16 mouse cellular contexts compared by ENCODE assay signal in the genomic region with DNA sequence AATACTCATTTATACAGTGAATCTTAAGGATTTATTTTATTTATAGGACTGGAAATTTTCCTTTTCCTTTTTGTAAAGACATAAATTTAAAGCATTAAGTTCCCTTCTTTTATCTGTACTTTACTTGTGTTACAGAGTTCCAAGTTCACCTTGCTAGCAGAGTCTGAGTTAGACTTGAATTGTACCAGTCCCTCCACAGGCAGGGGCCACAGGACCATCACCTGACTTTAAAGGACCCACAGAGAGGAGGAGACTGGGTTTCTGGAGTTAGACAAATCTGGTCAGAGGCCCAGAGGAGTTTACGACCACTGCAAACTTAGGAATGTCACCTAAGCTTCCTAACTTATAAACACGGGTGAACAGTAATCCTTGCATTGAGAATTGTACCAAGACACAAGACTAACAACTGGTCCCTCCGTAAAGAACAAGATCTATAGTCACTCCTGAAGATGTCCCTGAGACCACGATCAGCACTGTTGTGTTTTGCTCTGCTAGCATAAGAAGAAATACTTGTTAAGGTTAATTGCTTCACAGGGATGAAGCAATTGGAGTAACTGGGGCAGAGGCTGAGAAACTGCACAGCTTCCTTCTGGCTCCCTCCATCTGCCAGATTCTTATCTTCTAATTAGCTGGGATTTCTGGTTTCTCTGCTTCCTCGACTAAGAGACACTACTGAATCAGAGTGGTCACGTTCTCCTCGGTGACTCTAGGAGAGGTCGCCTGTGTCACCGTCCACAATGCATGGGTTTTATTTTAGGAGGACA.
A peak's percentile ranks its signal among the peaks of the same experiment; 100 is the strongest.
DNase-seq lines count a peak whose midpoint lies in the region; ATAC-seq lines count a peak whose summit lies in the region.
"Had no signal": no experiment of that assay in that cellular context is flagged by ENCODE, and none has a peak within 500 bp of the region (broad histone marks: within the 10 kb centered on the region; RNA-seq: fewer than 3 reads in every experiment).

No protein-coding gene starts in this region.

- H3K9me3 ChIP-seq in heart, embryonic 12.5 days (replicated peaks): no peaks in the 10 kb centered on the region
- no peaks in the 10 kb centered on the region for H3K9me3 ChIP-seq in intestine, embryonic 16.5 days (ENCODE audit: control insufficient read depth, low read length)
- no peaks in the 10 kb centered on the region for H3K9me3 ChIP-seq in midbrain, embryonic 14.5 days (ENCODE audit: control insufficient read depth, low read length)
- H3K9me3 ChIP-seq: forebrain, embryonic 13.5 days; heart, embryonic 15.5 days; limb, embryonic 13.5 days; liver, embryonic 15.5 days; midbrain, embryonic 13.5 days; neural tube, embryonic 13.5 days had no signal

- no peak for DNase-seq in heart, adult 18-20 months
- peak; percentile 84 for DNase-seq in MN1 (ENCODE audit: low spot score)
- peak; percentile 44 for DNase-seq in brain, adult 2 months (ENCODE audit: low read depth, low spot score)
- no peak for DNase-seq in yolk sac, embryonic 10.5 days (ENCODE audit: low spot score)
- DNase-seq in midbrain, embryonic 14.5 days: no peak
- DNase-seq: adrenal gland, adult 8-10 months; cerebellum, adult 8-10 months; gastrocnemius, postnatal 36 days had no signal

- no peak for ATAC-seq in heart, embryonic 12.5 days (ENCODE audit: insufficient number of reproducible peaks, low FRiP score)
- ATAC-seq in intestine, embryonic 16.5 days: peak; percentile 94
- no peak for ATAC-seq in midbrain, embryonic 14.5 days (ENCODE audit: low FRiP score, low TSS enrichment)
- ATAC-seq: forebrain, embryonic 13.5 days; midbrain, embryonic 13.5 days had no signal

- no peak overlapping the region for H3K4me3 ChIP-seq in heart, embryonic 12.5 days
- H3K4me3 ChIP-seq in intestine, embryonic 16.5 days (ENCODE audit: low read length): no peak overlapping the region
- no peak overlapping the region for H3K4me3 ChIP-seq in midbrain, embryonic 14.5 days (replicated peaks; ENCODE audit: low read depth, low read length)
- H3K4me3 ChIP-seq: forebrain, embryonic 13.5 days; heart, embryonic 15.5 days; limb, embryonic 13.5 days; liver, embryonic 15.5 days; midbrain, embryonic 13.5 days; neural tube, embryonic 13.5 days had no signal

- no peak overlapping the region for H3K27ac ChIP-seq in heart, embryonic 12.5 days (ENCODE audit: poor library complexity, severe bottlenecking)
- no peak overlapping the region for H3K27ac ChIP-seq in intestine, embryonic 16.5 days (ENCODE audit: low read length)
- H3K27ac ChIP-seq in midbrain, embryonic 14.5 days (replicated peaks; ENCODE audit: low read depth, low read length): no peak overlapping the region
- H3K27ac ChIP-seq: forebrain, embryonic 13.5 days; heart, embryonic 15.5 days; limb, embryonic 13.5 days; liver, embryonic 15.5 days; midbrain, embryonic 13.5 days; neural tube, embryonic 13.5 days had no signal

- no peaks in the 10 kb centered on the region; the same call in 1 of the 2 replicates for H3K4me1 ChIP-seq in heart, embryonic 12.5 days (replicated peaks)
- H3K4me1 ChIP-seq in intestine, embryonic 16.5 days (ENCODE audit: control insufficient read depth, insufficient read depth, low read length): 0 out of 2 replicates have a peak, but pooled peaks cover 2% of the 10 kb centered on the region
- no peaks in the 10 kb centered on the region for H3K4me1 ChIP-seq in midbrain, embryonic 14.5 days (ENCODE audit: control insufficient read depth, insufficient read depth, low read length)
- H3K4me1 ChIP-seq: forebrain, embryonic 13.5 days; liver, embryonic 15.5 days; neural tube, embryonic 13.5 days had no signal

- no peaks in the 10 kb centered on the region for H3K36me3 ChIP-seq in heart, embryonic 12.5 days
- no peaks in the 10 kb centered on the region for H3K36me3 ChIP-seq in intestine, embryonic 16.5 days (ENCODE audit: control insufficient read depth, insufficient read depth, low read length)
- no peaks in the 10 kb centered on the region for H3K36me3 ChIP-seq in midbrain, embryonic 14.5 days (ENCODE audit: control insufficient read depth, insufficient read depth, low read length)
- H3K36me3 ChIP-seq: heart, embryonic 15.5 days; limb, embryonic 13.5 days; liver, embryonic 15.5 days; midbrain, embryonic 13.5 days; neural tube, embryonic 13.5 days had no signal

- H3K9ac ChIP-seq in heart, embryonic 12.5 days: no peak overlapping the region
- H3K9ac ChIP-seq in intestine, embryonic 16.5 days (ENCODE audit: low read depth, low read length): no peak overlapping the region
- no peak overlapping the region for H3K9ac ChIP-seq in midbrain, embryonic 14.5 days (replicated peaks; ENCODE audit: low read length)
- H3K9ac ChIP-seq: forebrain, embryonic 13.5 days; heart, embryonic 15.5 days; limb, embryonic 13.5 days; liver, embryonic 15.5 days; midbrain, embryonic 13.5 days; neural tube, embryonic 13.5 days had no signal

- no peaks in the 10 kb centered on the region for H3K27me3 ChIP-seq in heart, embryonic 12.5 days (replicated peaks)
- no peaks in the 10 kb centered on the region for H3K27me3 ChIP-seq in intestine, embryonic 16.5 days (replicated peaks; ENCODE audit: control insufficient read depth, insufficient read depth, low read length)
- no peaks in the 10 kb centered on the region for H3K27me3 ChIP-seq in midbrain, embryonic 14.5 days (ENCODE audit: control insufficient read depth, insufficient read depth, low read length)
- H3K27me3 ChIP-seq: forebrain, embryonic 13.5 days; heart, embryonic 15.5 days; limb, embryonic 13.5 days; liver, embryonic 15.5 days; midbrain, embryonic 13.5 days; neural tube, embryonic 13.5 days had no signal

- H3K4me2 ChIP-seq in heart, embryonic 12.5 days: 0 out of 2 replicates have a peak overlapping the region, but pooled peaks have one; percentile 20
- H3K4me2 ChIP-seq in intestine, embryonic 16.5 days (ENCODE audit: low read depth, low read length): 0 out of 2 replicates have a peak overlapping the region, but pooled peaks have one; percentile 8
- H3K4me2 ChIP-seq in midbrain, embryonic 14.5 days (ENCODE audit: low read length): no peak overlapping the region
- H3K4me2 ChIP-seq: forebrain, embryonic 13.5 days; heart, embryonic 15.5 days; limb, embryonic 13.5 days; liver, embryonic 15.5 days; midbrain, embryonic 13.5 days; neural tube, embryonic 13.5 days had no signal

- 28% methylated on average over 9 of the region's 9 CpGs for WGBS in heart, embryonic 12.5 days
- 21% methylated on average over 9 of the region's 9 CpGs for WGBS in intestine, embryonic 16.5 days
- whole genome bisulfite sequencing in midbrain, embryonic 14.5 days: 73% methylated on average over 9 of the region's 9 CpGs

Comparison
In these comparisons a context has a peak if more than half of its experiments do, and no peak if none do; other contexts are left out.
1. DNase-seq: peak in MN1 (single experiment) and brain, adult 2 months (single experiment); none in heart, adult 18-20 months (0 of 2), yolk sac, embryonic 10.5 days (single experiment) and midbrain, embryonic 14.5 days (single experiment).